Mouse (Mus musculus): ENCODE data around the gene Il2rb. TPM values are rescaled to one million over a fixed set of nuclear protein-coding genes. Genes with fewer than 3 reads are reported as not detected.
A peak's percentile ranks its signal among the peaks of the same experiment; 100 is the strongest.

Gene Il2rb
- total and polyA plus RNA-seq, 3 experiments: 0.04 TPM; not detected in 2

- Histone ChIP-seq H3K27me3 (ENCODE audit: control insufficient read depth in 1 of 2, insufficient read depth in 2 of 2, low read length in 2 of 2) (no peaks in the 10 kb centered on the region), H3K79me2 (ENCODE audit: control insufficient read depth, insufficient read depth, low read length, poor library complexity) (no peaks in the 10 kb centered on the region), H3K4me1 (ENCODE audit: control insufficient read depth in 1 of 2, insufficient read depth in 2 of 2, low read length in 2 of 2) (peaks cover 0 to under 1% of the 10 kb centered on the region in 2 experiments; a peak in 1 of 4 replicates), H3K27ac (ENCODE audit: control insufficient read depth, low read depth, low read length) (no peak overlapping the region), H3K9me3 (replicated peaks; ENCODE audit: insufficient read depth, low read length) (no peaks in the 10 kb centered on the region), H3K9ac (ENCODE audit: control insufficient read depth, low read depth, low read length, poor library complexity, severe bottlenecking) (no peak overlapping the region), H3K36me3 (ENCODE audit: control insufficient read depth in 1 of 2, insufficient read depth in 2 of 2, low read length in 2 of 2) (no peaks in the 10 kb centered on the region), H3K4me3 (ENCODE audit: control insufficient read depth in 1 of 2, insufficient read depth in 1 of 2, low read depth in 2 of 2, low read length in 2 of 2) (no peak overlapping the region)
- peak; percentile 76 for DNase-seq (ENCODE audit: low read depth, low spot score)
- TF ChIP-seq ZC3H11A (IDR thresholded peaks at IDR 0.05; ENCODE audit: low read depth, low read length): peak; percentile 86
- TF ChIP-seq RAD21 (IDR thresholded peaks at IDR 0.05; ENCODE audit: low read depth, low read length): peak; percentile 74
- TF ChIP-seq CTCF (IDR thresholded peaks at IDR 0.05 in 2 of 3, conservative IDR thresholded peaks at IDR 0.05 in 1 of 3; ENCODE audit: control insufficient read depth in 1 of 3, insufficient read depth in 1 of 3, low read depth in 2 of 3, low read length in 3 of 3, poor library complexity in 1 of 3, severe bottlenecking in 1 of 3): peak; percentile 88 to 93 (median 92)
- peak; percentile 95 for TF ChIP-seq SMC3 (IDR thresholded peaks at IDR 0.05; ENCODE audit: low read depth, low read length)
- TF ChIP-seq RCOR1 (IDR thresholded peaks at IDR 0.05; ENCODE audit: low read depth, low read length): no peak
- TF ChIP-seq ZMIZ1 (IDR thresholded peaks at IDR 0.05; ENCODE audit: low read depth, low read length): no peak
Measured at GRCm38 (mm10) chr15:78514393-78515146, 19.5 kb upstream of the Il2rb start.

- TF ChIP-seq TBP (IDR thresholded peaks at IDR 0.05; ENCODE audit: low read depth, low read length): no peak
- TF ChIP-seq MYC (IDR thresholded peaks at IDR 0.05; ENCODE audit: low read depth, low read length): no peak
- no peak for TF ChIP-seq E2F4 (IDR thresholded peaks at IDR 0.05; ENCODE audit: borderline replicate concordance, low read depth, low read length)
- TF ChIP-seq TAL1 (IDR thresholded peaks at IDR 0.05; ENCODE audit: low read length): no peak
- no peak for TF ChIP-seq GATA1 (IDR thresholded peaks at IDR 0.05; ENCODE audit: low read depth, low read length)
- no peak for TF ChIP-seq ZMIZ1 (IDR thresholded peaks at IDR 0.05; ENCODE audit: low read depth, low read length)
- no peak for TF ChIP-seq RAD21 (IDR thresholded peaks at IDR 0.05; ENCODE audit: low read depth, low read length)
- TF ChIP-seq ZKSCAN1 (IDR thresholded peaks at IDR 0.05; ENCODE audit: low read depth, low read length): no peak
- no peak for TF ChIP-seq MAZ (IDR thresholded peaks at IDR 0.05; ENCODE audit: low read depth, low read length)
- no peaks in the 10 kb centered on the region for H3K36me3 ChIP-seq (ENCODE audit: control insufficient read depth in 1 of 2, insufficient read depth in 2 of 2, low read length in 2 of 2)
- H3K27me3 ChIP-seq (ENCODE audit: control insufficient read depth in 1 of 2, insufficient read depth in 2 of 2, low read length in 2 of 2): no peaks in the 10 kb centered on the region
- H3K4me3 ChIP-seq (ENCODE audit: control insufficient read depth in 1 of 2, insufficient read depth in 1 of 2, low read depth in 2 of 2, low read length in 2 of 2): no peak overlapping the region
- no peaks in the 10 kb centered on the region for H3K79me2 ChIP-seq (ENCODE audit: control insufficient read depth, insufficient read depth, low read length, poor library complexity)
- H3K9ac ChIP-seq (ENCODE audit: control insufficient read depth, low read depth, low read length, poor library complexity, severe bottlenecking): no peak overlapping the region
- H3K9me3 ChIP-seq (replicated peaks; ENCODE audit: insufficient read depth, low read length): no peaks in the 10 kb centered on the region
- DNase-seq (ENCODE audit: low read depth, low spot score): no peak
- no peak overlapping the region for H3K27ac ChIP-seq (ENCODE audit: control insufficient read depth, low read depth, low read length)
- H3K4me1 ChIP-seq (ENCODE audit: control insufficient read depth in 1 of 2, insufficient read depth in 2 of 2, low read length in 2 of 2): no peaks in the 10 kb centered on the region
Measured at GRCm38 (mm10) chr15:78513019-78513418, 17.9 kb upstream of the Il2rb start.

GRCm38 (mm10) chr15:78511951-78512350, 16.9 kb upstream of the Il2rb start:
- Histone ChIP-seq H3K36me3 (ENCODE audit: control insufficient read depth in 1 of 2, insufficient read depth in 2 of 2, low read length in 2 of 2) (no peaks in the 10 kb centered on the region), H3K79me2 (ENCODE audit: control insufficient read depth, insufficient read depth, low read length, poor library complexity) (no peaks in the 10 kb centered on the region), H3K4me1 (ENCODE audit: control insufficient read depth in 1 of 2, insufficient read depth in 2 of 2, low read length in 2 of 2) (no peaks in the 10 kb centered on the region), H3K4me3 (ENCODE audit: control insufficient read depth in 1 of 2, insufficient read depth in 1 of 2, low read depth in 2 of 2, low read length in 2 of 2) (no peak overlapping the region), H3K27ac (ENCODE audit: control insufficient read depth, low read depth, low read length) (no peak overlapping the region), H3K9me3 (replicated peaks; ENCODE audit: insufficient read depth, low read length) (no peaks in the 10 kb centered on the region), H3K27me3 (ENCODE audit: control insufficient read depth in 1 of 2, insufficient read depth in 2 of 2, low read length in 2 of 2) (no peaks in the 10 kb centered on the region; a peak in 1 of 4 replicates), H3K9ac (ENCODE audit: control insufficient read depth, low read depth, low read length, poor library complexity, severe bottlenecking) (no peak overlapping the region)
- TF ChIP-seq KAT2A (conservative IDR thresholded peaks at IDR 0.05; ENCODE audit: low read depth, low read length) (no peak), SIN3A (IDR thresholded peaks at IDR 0.05; ENCODE audit: low read length) (no peak), CTCF (IDR thresholded peaks at IDR 0.05 in 2 of 3, conservative IDR thresholded peaks at IDR 0.05 in 1 of 3; ENCODE audit: control insufficient read depth in 1 of 3, insufficient read depth in 1 of 3, low read depth in 2 of 3, low read length in 3 of 3, poor library complexity in 1 of 3, severe bottlenecking in 1 of 3) (no peak), JUND (IDR thresholded peaks at IDR 0.05; ENCODE audit: low read depth, low read length) (no peak), HCFC1 (IDR thresholded peaks at IDR 0.05; ENCODE audit: low read depth, low read length) (no peak), NRF1 (IDR thresholded peaks at IDR 0.05; ENCODE audit: insufficient read depth, low read depth, low read length, poor library complexity, severe bottlenecking) (no peak), EP300 (IDR thresholded peaks at IDR 0.05; ENCODE audit: low read depth in 1 of 2, low read length in 2 of 2) (no peak), ETS1 (IDR thresholded peaks at IDR 0.05; ENCODE audit: low read depth, low read length) (no peak), ZC3H11A (IDR thresholded peaks at IDR 0.05; ENCODE audit: low read depth, low read length) (no peak), GATA1 (IDR thresholded peaks at IDR 0.05; ENCODE audit: low read depth, low read length) (no peak)
- no peak for DNase-seq (ENCODE audit: low read depth, low spot score)

Measured in MEL (cell line).